Mouse (Mus musculus) central nervous system, embryonic 18 days (tissue): ENCODE results near the gene Olfr1204. TPM values are rescaled to one million over a fixed set of nuclear protein-coding genes. Genes with fewer than 3 reads are reported as not detected.

Source experiments
- polyA plus RNA-seq: library from polyadenylated mRNA; depleted of rRNA; stranded (reverse); fragments of >200 nt; gene quantifications from 2 replicates; pipeline ENCODE4 v1.2.3, GENCODE M21; 2012; rRNA removed

The Olfr1204 gene
- not detected in 2 replicates for polyA plus RNA-seq

DNA sequence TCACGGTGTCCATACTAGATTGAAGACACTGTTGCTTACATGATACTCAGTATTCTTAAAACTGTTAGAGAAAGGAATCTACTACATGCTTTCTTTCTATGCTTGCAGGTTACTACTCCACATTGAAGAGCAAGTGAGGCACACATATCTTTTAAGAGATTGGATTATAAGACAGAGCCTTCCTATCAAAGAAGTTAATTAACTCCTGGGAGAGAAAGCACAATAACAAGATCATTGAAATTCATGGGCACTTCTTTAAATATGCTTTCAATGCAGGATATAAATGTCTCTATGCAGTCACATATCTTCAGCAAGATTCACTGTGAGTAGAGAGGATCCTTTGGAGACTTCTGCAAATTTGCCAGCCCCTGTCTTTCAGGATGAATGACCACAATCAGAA lies at the start of gene Olfr1204:
Olfr1204 (plus strand) TSS at position 301 of the 400 bp plus-strand sequence.

DNA sequence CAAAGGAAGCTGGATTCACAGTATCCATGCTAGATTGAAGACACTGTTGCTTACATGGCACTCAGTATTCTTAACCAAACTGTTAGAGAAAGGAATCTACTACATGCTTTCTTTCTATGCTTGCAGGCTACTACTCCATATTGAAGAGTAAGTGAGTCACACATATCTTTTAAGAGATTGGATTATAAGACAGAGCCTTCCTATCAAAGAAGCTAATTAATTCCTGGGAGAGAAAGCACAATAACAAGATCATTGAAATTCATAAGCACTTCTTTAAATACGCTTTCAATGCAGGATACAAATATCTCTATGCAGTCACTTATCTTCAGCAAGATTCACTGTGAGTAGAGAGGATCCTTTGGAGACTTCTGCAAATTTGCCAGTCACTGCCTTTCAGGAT lies 34.9 kb upstream of the Olfr1204 start, which contains the start of gene Olfr1202:
Olfr1202 (plus strand) TSS at position 301 of the 400 bp plus-strand sequence.

DNA sequence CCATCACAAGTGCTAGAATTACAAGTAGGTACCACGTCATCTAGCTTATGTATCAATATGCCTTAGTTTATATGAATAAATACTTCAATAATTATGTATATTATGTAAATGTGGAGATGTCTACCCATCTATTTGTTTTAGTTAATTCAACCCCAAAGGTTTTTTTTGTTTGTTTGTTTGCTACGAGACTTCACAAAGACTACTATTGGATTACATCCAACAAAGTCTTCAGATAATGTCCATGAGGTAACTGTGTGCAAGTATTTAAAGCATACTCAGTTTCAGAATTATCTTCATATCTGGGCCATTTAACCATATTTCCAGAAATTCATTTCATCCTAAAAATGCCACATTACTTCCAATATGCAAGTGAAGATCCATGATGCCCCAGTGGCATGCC lies 19.7 kb upstream of the Olfr1204 start, which contains the start of gene Olfr1205:
Olfr1205 (plus strand) TSS at position 301 of the 400 bp plus-strand sequence.

DNA sequence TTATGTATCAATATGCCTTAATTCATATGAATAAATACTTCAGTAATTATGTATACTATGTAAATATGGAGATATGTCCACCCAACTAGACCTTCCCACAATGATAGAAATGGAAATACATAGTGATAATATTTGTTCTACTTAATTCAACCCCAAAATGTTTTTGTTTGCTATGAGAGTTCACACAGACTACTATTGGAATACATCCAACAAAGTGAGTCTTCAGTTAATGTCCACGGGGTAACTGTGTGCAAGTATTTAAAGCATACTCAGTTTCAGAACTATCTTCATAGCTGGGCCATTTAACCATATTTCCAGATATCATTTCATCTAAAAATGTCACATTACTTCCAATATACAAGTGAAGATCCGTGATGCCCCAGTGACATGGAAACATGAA lies 13.8 kb downstream of the Olfr1204 start, which contains the start of gene Olfr1206:
Olfr1206 (plus strand) TSS at position 301 of the 400 bp plus-strand sequence.

DNA sequence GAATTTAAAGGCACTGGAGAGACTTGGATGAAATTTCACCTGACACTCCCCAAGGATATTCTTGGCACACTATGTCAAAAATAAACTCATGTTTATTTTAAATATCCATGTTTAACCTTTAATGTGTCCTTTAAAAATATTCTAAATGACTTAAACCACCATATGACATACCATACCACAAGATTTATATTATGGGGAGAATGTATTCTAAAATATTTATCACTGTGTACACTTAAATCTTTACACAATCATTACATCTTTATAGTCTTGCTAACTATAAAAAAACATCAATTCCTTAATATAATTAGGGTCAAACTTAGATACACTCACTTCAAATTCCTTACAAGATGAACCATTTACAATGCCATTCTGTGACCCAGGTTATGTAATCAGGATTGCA lies 53.1 kb downstream of the Olfr1204 start, which contains the start of gene Olfr1208:
Olfr1208 (minus strand) TSS at position 101 of the 400 bp plus-strand sequence.

Other genes starting within 250 kb of the Olfr1204 start
- gene Olfr1191-ps1, start 208.8 kb upstream of the Olfr1204 start, polyA plus RNA-seq = not detected in 2 replicates
- not detected in 2 replicates for gene Olfr1192-ps1, start 200.8 kb upstream of the Olfr1204 start, polyA plus RNA-seq
- gene Olfr1193, start 173.7 kb upstream of the Olfr1204 start, polyA plus RNA-seq = not detected in 2 replicates
- gene Olfr1195, start 160.1 kb upstream of the Olfr1204 start, polyA plus RNA-seq = not detected in 2 replicates
- not detected in 2 replicates for gene Olfr1196, start 144.7 kb upstream of the Olfr1204 start, polyA plus RNA-seq
- gene Olfr1197, start 116.9 kb upstream of the Olfr1204 start, polyA plus RNA-seq = not detected in 2 replicates
- gene Olfr1198, start 97.9 kb upstream of the Olfr1204 start, polyA plus RNA-seq = not detected in 2 replicates
- not detected in 2 replicates for gene Olfr1199, start 88.8 kb upstream of the Olfr1204 start, polyA plus RNA-seq
- not detected in 2 replicates for gene Olfr1200, start 78.8 kb upstream of the Olfr1204 start, polyA plus RNA-seq
- not detected in 2 replicates for gene Olfr1201, start 56.3 kb upstream of the Olfr1204 start, polyA plus RNA-seq
- gene Olfr1202, start 34.8 kb upstream of the Olfr1204 start, polyA plus RNA-seq = not detected in 2 replicates
- gene Olfr1205, start 19.6 kb upstream of the Olfr1204 start, polyA plus RNA-seq = not detected in 2 replicates
- not detected in 2 replicates for gene Olfr1206, start 13.9 kb downstream of the Olfr1204 start, polyA plus RNA-seq
- gene Olfr1208, start 53.0 kb downstream of the Olfr1204 start, polyA plus RNA-seq = not detected in 2 replicates
- gene Olfr1209, start 65.9 kb downstream of the Olfr1204 start, polyA plus RNA-seq = not detected in 2 replicates
- not detected in 2 replicates for gene Olfr1211, start 88.8 kb downstream of the Olfr1204 start, polyA plus RNA-seq
- not detected in 2 replicates for gene Olfr1212, start 104.7 kb downstream of the Olfr1204 start, polyA plus RNA-seq
- not detected in 2 replicates for gene Gm13762, start 131.0 kb downstream of the Olfr1204 start, polyA plus RNA-seq
- not detected in 2 replicates for gene Olfr1214, start 143.4 kb downstream of the Olfr1204 start, polyA plus RNA-seq
- gene Olfr1215, start 157.7 kb downstream of the Olfr1204 start, polyA plus RNA-seq = not detected in 2 replicates
- gene Olfr1216, start 169.0 kb downstream of the Olfr1204 start, polyA plus RNA-seq = not detected in 2 replicates
- gene Olfr1217, start 182.8 kb downstream of the Olfr1204 start, polyA plus RNA-seq = not detected in 2 replicates
- gene Olfr1218, start 211.9 kb downstream of the Olfr1204 start, polyA plus RNA-seq = not detected in 2 replicates
- not detected in 2 replicates for gene Olfr1219, start 234.2 kb downstream of the Olfr1204 start, polyA plus RNA-seq